Mouse (Mus musculus) myocyte (in vitro differentiated cells): ENCODE results near the gene Aifm1.

ENCODE experiments used
- E2F4 ChIP-seq: IDR thresholded peaks from one replicate; pipeline ENCODE4 v1.6.1; 2011; ENCODE audit warnings: mild to moderate bottlenecking, control low read depth, moderate library complexity; ENCODE audit not compliant: insufficient read depth
- MAX ChIP-seq: IDR thresholded peaks from one replicate; pipeline ENCODE4 v1.6.1; 2011; ENCODE audit warnings: low read depth, mild to moderate bottlenecking, control low read depth
- MYOD1 ChIP-seq, 3 experiments: IDR thresholded peaks; one replicate each; pipeline ENCODE4 v1.6.1; 2011; ENCODE audit warnings: control low read depth in 2 of 3, low read depth in 2 of 3, mild to moderate bottlenecking in 2 of 3, moderate library complexity in 1 of 3; ENCODE audit not compliant: insufficient read length in 2 of 3, control insufficient read depth in 1 of 3
- POLR2A ChIP-seq: IDR thresholded peaks from one replicate; pipeline ENCODE4 v1.6.1; 2011; ENCODE audit warnings: low read depth, mild to moderate bottlenecking, control low read depth, moderate library complexity; ENCODE audit not compliant: insufficient read length
- POLR2AphosphoS2 ChIP-seq: IDR thresholded peaks from one replicate; pipeline ENCODE4 v1.6.1; 2011; ENCODE audit warnings: low read depth, control low read depth; ENCODE audit not compliant: insufficient read length
- SRF ChIP-seq: IDR thresholded peaks from one replicate; pipeline ENCODE4 v1.6.1; 2011; ENCODE audit warnings: low read depth; ENCODE audit not compliant: control insufficient read depth, insufficient read length
- TCF12 ChIP-seq: IDR thresholded peaks from one replicate; pipeline ENCODE4 v1.6.1; 2011; ENCODE audit warnings: mild to moderate bottlenecking, control low read depth; ENCODE audit not compliant: poor library complexity, insufficient read depth, severe bottlenecking
- TCF3 ChIP-seq: IDR thresholded peaks from one replicate; pipeline ENCODE4 v1.6.1; 2011; ENCODE audit warnings: low read depth, control low read depth; ENCODE audit not compliant: insufficient read length
- USF1 ChIP-seq: IDR thresholded peaks from one replicate; pipeline ENCODE4 v1.6.1; 2011; ENCODE audit warnings: low read depth, mild to moderate bottlenecking, control low read depth, moderate library complexity

DNA sequence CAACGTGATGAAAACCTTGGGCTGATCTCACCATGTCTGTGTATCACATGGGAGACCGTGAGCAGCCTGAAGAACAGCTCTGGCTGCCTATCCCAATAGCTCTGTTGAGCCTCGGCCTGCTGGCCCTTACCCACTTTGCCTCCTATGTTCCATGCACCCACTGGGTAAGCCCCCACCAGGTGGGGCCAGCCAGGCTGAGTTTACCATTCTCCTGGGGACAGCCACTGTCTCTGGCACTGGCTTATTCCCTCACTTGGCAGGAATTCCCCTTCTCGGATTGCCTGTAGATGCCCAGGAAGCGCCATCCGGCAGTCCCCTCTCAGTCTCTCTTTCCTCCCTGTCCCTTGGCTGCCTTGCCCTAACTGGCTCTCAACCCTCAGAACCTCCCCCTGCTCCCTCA is 56.4 kb downstream of the Aifm1 start:
- TF ChIP-seq TCF12 = no peak
- no peak for TF ChIP-seq MAX
- no peak for TF ChIP-seq MYOD1 (IDR thresholded peaks at IDR 0.05; ENCODE audit: control insufficient read depth in 1 of 3, insufficient read length in 2 of 3, low read depth in 2 of 3)
- TF ChIP-seq POLR2A = no peak
- no peak for TF ChIP-seq SRF
- TF ChIP-seq POLR2AphosphoS2 = no peak
- no peak for TF ChIP-seq E2F4
- TF ChIP-seq USF1 = no peak
- TF ChIP-seq TCF3 = no peak
